Mouse (Mus musculus) gonadal fat pad, adult 2 months (tissue): Measurements from ENCODE around the gene Slc35d2. TPM values are rescaled to one million over a fixed set of nuclear protein-coding genes. Genes with fewer than 3 reads are reported as not detected.

ENCODE experiments used
- DNase-seq: peaks from one replicate; pipeline ENCODE4 v3.0.0-alpha.2; 2012; ENCODE audit warnings: low read depth
- polyA plus RNA-seq: library from polyadenylated mRNA; depleted of rRNA; stranded (reverse); fragments of >200 nt; gene quantifications from 2 replicates; pipeline ENCODE4 v1.2.3, GENCODE M21; 2012; rRNA removed

The Slc35d2 gene
- polyA plus RNA-seq: 5.2 and 5.5 TPM in 2 replicates

DNA sequence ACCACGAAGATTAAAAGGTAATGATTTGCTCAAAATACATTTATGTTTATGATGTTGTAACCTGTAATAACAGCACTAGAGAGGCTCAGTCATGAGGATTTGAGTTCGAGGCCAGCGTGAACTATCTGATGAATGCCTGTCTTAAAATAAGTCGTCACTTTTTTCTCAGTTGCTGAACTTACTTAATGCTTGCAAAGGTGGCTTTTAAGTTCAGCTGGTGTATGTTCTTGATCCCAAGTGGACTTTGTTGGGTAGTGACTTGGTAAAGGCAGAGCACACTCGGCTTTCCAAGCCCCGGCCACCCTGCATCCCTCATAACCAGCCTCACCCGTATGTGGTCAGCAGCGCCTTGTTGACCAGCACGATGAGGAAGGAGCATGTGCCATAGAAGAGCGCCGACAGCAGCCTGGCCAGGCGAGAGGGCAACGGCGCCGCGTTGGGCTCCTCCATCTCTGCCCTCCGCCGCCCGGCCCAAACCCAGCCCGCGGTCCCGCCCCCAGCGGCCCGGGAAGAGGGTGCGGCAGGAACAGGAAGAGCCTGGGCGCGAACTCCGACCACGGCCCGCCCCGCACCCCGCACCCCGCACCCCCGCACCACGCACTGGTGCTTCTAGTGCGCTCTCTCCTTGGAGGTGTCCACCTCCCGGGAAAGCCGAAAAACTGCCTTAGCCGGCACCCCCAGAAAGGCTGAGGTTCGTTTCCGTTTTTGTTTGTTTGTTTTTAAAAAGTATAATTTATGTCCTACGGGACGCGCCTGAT, at the start of gene Slc35d2:
Gene Slc35d2 (minus strand): TSS at position 511 of the 758 bp plus-strand sequence.
- no peak for DNase-seq

DNA sequence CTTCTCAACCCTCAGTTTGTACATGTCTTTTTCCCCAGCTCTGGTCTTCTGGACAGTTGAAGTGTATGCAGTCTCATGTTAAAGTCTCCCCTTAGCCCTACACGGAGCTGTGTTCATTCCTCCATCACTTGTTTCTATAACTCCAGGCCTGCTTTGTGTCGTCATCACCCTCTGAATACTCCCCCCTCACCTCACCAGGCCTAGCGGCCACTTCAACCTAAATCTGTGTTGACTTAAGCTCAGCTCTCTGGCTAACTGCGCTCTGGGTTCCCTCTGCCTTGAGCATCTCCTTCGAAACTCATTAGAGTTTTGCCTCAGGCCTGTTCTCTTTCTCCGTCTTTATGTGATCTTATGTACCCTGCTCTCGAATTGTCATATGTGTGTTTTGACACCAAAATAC, 48.8 kb upstream of the Slc35d2 start:
- no peak for DNase-seq

DNA sequence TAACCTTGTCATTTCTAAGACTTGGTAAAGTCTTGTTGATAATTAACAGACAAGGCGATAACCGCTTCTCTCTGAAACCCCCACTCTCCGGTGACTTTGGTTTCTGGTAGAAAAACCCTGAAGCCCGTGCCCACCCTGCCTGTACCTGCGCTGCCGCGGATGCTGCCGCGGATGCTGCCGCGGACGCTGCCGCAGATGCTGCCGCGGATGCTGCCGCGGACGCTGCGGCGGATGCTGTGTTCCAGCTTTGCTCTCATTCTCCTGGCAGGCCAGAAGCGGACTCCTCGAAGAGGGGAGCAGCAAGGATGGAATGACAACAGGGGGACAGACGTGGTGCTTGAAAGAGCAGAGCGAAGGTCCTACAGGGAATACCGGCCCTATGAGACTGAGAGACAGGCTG, 40.6 kb upstream of the Slc35d2 start:
- DNase-seq: no peak

DNA sequence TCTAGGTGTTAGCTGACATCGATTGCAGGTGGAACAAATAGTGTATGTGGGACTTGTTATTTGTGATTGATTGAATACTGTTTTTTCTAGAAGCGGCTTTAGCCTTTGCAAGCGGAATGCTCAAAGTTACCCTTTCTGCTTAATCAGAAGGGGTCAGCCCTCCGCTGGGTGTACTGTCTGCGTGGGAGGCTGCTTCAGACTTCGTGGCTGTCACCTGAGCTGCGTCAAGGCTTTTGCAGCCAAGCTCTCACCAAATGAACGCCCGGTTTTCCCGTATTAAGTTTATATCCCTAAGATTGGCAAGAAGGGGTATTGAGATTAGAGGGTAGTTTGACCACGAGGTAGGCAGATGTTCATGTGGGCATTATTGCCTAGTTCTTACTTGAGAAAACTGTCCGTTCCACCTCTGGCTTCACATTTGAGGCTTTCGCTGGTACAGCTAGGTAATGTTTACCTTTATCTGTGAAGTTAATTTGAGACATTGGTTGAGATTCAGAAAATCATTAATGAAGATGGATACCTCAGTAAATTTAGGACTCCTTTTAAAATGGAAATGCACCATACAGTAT, 34.1 kb upstream of the Slc35d2 start:
- no peak for DNase-seq

DNA sequence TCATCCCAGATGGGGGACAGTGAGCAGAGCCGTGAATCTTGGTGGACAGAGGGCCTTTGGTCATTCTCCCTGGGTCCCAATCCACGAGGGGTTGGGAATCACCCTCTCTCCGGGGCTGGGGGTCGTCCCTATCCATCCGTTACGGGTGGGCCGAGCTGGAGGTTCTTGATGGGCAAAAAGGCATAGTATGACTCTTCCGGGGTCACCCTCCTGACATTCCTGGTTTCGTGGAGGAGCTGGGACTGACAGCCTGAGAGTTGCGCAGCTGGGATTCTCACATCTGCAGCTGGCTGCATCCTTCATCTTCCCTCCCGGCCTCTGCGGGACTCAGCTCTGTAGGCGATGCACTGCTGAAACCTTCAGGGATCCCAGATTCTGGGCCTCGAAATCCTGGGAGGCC, 33.5 kb upstream of the Slc35d2 start:
- DNase-seq: no peak

DNA sequence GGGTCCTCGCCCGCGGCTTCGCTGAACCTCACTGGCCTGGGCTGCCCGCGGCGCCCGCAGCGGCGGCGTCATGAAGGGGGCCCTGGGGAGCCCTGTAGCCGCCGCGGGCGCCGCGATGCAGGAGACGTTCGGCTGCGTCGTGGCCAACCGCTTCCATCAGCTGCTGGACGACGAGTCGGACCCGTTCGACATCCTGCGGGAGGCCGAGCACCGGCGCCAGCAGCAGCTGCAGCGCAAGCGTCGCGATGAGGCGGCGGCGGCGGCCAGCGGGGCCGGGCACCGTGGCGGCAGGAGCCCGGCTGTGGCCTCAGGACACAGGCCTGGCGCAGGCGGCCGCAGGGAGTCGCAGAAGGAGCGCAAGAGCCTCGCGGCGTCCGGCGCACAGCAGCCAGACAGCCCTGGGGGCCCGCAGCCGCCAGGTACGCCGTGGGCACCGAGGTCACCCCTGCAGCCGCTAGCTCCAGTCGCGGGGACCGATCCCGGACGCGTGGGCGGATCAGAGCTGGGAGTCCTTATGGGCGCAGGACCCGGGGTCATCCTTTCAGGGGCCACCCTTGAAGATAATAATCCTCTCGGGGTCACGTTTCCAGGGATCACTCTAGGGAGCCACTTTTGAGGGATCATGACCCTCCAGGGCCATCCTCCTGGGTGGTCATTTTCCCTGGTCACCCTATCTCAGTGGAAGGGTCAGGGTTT, 32.9 kb upstream of the Slc35d2 start:
- DNase-seq: no peak

DNA sequence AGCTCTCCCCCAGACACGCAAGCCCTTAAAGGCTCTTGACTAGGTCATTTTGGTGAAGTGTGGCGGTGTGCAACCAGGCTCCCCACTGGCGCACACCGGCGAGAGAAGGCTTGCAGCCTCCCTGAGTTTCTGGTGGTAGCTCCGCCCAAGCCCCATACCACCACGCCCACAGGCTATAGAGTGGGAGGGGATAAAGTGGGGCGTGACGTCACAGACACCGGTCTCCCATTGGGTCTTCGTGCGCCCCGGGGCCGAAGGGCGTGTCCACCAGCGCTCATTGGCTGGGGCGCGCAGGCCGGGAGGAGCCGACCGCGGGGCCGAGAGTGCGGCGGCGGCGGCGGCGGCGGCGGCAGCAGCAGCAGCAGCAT, 32.4 kb upstream of the Slc35d2 start, which contains the start of gene Habp4:
Gene Habp4 (plus strand): TSS at position 277 of the 368 bp plus-strand sequence.
- peak; percentile 71 for DNase-seq

DNA sequence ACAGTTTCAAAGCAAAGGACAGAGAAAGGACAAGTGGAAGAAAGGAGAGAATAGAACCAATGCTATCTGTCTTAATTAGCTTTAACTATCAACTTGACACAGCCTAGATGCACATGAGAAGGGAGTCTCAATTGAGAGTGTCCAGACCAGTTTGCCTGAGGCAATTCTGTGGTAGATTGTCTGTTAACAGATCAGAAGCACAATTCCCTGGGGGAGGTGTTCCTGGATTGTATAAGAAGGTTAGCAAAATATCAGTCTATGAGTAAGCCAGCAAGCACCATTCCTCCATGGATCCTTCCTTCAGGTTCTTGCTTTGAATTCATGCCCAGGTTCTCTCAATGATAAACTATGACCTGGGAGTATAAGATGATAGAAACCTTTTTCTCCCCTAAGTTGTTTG, 27.8 kb upstream of the Slc35d2 start:
- no peak for DNase-seq

DNA sequence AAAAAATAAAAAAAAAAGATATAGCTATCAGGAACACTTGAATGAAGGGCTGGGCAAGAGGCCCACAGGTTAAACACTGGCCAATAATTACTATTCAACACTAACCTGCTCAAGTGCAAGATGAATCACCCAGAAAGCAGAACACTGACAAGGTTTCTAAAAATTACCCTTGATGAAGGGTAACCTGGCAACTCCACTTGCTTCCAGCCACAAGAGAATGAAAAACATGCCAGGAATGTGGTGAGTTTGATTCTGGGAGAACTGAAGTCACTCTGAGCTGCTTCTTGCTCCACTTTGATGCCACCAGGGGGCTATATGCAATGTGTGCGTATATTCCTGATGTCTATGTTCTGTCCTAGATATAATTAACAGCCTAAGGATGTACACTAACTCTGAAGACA, 26.0 kb upstream of the Slc35d2 start:
- DNase-seq: no peak

DNA sequence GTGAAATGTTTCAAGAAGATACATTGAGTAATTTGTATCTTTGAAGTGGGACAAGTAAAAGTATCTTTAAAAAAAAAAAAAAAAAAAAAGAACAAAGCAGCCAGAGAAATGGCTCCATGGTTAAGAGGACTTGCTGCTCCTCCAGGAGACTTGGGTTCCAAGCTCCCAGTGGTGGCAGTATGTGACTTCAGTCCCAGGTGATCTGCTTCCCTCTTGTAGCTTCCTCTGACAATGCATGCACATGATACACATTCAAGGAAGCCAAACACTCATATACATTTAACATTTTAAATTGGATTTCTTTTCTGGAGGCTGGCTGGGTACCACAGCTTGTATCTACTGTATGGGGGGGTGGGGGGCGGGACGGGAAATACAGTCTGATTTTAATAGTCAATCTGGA, 25.5 kb upstream of the Slc35d2 start:
- no peak for DNase-seq

DNA sequence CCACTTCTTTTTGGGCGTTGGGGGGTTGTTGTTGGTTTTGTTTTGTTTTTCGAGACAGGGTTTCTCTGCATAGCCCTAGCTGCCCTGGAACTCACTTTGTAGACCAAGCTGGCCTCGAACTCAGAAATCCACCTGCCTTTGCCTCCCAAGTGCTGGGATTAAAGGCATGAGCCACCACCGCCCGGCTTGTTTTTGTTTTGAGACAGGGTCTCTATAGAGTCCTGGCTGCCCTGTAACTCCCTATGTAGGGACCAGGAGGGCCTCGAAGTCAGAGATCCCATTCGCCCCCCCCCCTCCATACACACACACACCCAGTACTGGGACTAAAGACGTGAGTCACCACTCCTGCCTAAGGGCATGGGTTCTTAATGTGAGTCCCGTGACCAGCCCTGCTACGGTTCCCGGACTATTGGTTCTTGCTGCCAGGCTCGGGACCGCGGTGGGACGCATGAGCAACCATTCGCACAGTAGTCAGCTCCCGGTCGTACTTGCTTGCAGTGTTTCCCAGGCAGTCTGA, 24.6 kb upstream of the Slc35d2 start:
- DNase-seq: no peak

DNA sequence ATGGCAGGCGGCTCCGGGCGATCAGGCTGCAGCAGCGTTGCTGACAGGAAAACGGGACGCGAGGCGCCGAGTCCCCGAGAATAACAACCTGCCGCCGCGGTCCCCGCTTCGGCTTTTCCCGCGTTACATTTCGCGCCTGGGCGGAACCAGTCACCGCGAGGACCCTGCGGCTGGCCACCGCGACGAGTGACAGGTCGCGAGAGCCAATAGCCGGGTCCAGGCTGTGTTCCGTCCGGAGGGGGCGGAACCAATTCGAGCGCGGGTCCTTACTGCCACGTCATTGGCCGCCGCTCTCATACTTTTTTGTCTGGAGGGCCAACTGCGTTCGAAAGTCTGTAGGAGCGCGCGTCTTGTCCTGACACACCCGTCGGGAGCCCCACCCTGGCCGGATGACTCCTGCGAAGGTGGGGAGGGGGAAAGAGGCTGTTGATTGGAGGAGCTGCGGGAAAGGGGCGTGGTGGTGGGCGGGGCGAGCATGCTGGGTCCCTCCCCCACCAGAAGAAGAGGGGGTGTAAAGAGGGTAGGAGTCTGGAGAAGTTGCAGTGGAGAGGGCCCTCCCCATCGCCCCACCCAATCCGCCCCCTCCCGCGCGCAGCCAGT, 24.0 kb upstream of the Slc35d2 start, which contains the start of gene Zfp367:
Gene Zfp367 (minus strand): TSS at position 120 of the 600 bp plus-strand sequence.
- DNase-seq: peak; percentile 84

DNA sequence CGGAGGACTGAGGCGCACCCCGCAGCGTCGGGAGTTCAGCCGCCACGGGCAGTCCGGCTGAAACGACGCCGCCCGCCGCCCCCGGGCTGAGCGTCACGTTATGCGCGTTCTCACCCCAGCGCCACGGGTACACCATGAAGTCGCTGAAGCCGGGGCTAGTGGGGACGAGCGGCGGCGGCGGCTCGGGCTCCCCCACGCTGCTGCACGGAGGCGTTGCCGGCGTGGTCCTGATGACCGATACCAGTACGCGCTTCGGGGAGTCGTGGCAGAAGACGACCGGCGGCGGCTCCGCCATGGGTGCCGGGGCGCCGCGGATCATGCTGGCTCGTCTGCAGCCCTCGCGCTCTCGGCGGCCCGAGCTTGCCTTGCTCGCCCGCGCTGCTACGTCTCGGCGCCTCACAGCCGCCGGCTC, 23.5 kb upstream of the Slc35d2 start:
- no peak for DNase-seq

DNA sequence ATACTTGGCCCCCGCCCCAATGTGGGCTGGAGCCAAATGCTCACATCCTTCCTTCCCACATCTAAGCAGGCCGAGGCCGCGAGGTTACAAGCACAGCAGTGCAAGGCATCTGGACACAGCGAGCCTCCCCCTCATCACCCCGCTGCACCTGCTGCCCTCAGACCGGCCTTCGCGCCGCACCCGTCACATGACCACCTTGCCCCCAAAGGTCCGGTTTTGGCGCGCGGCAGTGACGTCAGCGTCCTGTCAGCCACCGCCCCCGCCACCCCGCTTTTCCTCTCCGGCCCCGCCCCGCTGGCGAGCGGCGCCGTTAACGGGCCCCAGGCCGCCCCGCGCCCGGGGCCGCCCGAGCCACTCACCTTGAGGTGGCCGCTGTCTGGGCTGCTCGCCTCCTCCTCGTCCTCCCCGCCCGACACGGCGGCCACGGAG, 23.1 kb upstream of the Slc35d2 start:
- DNase-seq: no peak

DNA sequence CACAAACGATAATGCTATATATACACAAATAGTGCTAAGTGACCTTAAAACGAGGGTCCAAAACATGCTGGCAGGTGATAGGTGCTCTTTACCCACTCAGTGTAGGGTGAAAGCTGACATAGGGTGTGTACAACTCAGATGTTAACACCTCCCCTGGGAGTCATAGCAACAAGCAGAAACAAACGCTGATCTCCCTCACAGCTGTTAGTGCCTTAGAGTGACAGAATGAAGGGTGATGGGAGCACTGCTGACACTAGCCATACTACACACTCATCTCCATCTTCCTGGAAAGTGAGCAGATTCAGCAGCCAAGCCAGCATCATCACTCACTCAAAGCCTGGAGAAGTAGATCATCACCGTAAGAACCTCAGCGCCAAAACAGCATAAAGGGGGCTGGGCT, 21.0 kb upstream of the Slc35d2 start:
- DNase-seq: no peak

DNA sequence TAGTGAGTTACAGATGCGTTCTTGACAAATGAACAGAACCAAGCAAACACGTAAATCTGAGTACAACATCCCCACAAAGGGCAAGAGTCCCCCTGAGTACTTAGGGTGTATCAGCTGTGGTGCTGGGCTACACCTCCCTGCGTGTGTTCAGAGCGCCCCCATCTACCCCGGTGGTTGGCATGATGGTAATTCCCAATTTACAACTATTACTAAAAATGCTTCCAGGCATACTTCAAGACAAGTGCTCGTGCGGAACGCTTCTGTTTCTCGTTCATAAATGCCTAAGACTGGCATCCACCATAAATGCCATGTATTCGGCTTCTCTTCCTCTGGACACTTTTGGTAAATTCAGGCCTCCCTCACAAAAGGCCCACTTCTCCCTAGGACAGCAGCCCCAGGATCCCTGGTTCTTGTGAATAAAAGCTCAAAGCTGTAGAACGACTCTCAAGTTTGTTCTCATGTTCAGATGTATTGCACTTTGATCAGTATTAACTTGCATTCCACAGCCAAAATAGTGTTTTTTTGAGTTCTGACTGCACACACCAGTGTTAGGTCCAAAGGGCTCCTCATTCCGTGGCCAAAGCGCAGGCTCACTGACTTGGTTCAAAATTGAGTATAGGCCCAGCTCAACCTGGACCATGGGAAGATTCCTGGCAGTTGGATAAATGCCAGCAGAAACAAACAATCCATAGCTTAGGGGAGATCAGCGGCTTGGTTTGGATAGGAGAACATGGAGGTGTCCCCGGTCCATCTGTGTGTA, 628 bp upstream of the Slc35d2 start:
- no peak for DNase-seq

DNA sequence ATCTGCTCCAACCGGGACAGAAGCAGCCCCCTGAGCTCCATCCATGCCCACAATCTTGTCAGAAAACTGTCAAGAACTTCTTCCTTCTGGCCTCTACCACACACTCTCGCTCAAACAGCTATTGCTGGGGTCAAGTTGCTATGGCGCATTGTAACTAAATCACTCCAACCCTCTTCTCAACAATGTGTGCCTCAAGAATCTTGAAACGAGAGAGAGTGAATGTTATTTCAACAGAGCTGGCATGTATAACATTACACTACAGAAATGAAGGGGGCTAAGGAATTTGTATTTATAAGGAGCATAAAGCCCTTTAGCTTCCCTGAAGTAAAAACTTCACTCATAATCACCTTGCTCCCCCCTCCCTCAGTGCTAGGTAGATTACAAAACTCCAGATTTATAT, 2.9 kb downstream of the Slc35d2 start:
- DNase-seq: no peak

DNA sequence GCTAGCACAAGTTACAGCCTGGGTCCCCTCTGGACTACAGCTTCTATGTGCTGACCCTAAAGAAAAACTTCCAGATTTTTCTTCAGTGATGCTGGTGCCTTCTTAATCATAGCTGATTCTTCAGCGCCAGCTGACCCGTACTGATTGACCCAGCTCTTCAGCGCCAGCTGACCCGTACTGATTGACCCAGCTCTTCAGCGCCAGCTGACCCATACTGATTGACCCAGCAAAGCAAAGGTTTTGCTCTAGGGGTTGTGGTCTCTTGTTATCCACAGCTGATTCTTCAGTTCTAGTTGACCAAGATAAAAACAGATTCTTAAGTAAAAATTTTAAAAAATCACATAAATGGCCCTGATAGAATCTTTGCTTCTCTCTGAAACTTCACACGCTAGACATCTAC, 4.3 kb downstream of the Slc35d2 start:
- no peak for DNase-seq

DNA sequence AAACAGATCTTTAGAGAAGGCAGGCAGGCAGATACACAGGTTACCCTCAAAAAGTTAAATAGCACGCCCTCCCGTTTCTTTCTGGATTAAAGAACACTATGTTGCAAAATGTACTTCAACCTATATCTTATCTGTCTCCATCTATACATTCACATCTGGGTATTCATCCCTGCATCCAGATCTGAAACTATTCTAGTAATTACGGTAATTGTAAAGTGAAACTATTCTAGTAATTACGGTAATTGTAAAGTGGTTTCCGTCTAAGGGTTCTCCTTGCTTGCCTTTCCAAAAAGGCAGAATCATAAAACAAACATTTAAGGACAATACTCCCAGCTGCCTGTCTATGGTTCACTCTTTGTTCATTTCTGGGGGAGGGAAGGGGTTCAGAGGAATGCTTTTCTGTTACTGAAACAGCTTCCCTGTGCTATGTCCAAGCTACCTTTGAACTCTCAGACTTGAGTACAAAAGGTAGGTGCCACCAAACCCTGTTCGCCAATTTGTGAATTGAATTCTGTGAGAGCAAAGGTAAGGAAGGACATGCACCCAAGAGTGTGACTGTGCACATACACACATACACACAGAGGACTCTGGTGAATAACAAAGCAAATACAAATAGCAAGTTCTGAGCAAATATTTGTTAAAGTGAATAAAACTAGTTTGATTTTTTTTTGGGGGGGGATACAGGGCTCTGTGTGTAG, 5.5 kb downstream of the Slc35d2 start:
- DNase-seq: no peak

DNA sequence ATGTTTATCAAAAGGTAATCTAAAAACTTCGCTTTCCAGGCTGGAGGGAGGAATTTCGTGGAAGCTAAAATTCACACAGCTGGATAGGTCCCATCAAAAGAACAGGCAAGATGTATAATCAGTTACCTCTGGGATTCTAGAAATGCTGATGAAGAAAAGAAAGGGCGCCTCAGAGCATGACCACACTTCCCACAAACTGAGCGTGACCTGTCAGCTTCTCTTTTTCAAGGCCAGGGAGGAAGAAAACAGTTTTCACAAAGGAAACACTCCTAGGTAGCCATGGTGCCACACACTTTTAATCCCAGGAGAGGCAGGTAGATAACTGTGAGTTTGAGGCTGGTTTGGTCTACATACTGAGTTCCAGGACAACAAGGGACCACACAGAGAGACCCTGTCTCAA, 8.4 kb downstream of the Slc35d2 start:
- no peak for DNase-seq

DNA sequence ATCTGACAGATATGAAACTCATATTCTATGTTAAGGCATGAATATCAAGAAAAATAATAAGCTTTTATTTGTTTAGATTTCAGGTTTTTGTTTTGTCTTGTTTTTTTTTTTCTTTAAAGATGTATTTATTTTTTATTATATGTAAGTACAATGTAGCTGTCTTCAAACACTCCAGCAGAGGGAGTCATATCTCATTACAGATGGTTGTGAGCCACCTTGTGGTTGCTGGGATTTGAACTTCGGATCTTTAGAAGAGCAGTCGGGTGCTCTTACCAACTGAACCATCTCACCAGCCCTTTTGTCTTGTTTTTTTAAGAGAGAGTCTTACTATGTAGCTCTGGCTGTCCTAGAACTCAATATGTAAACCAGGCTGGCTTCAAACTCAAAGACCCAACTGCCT, 11.7 kb downstream of the Slc35d2 start:
- no peak for DNase-seq
